Mouse (Mus musculus): Measurements from ENCODE around the gene Gm42669.

DNA sequence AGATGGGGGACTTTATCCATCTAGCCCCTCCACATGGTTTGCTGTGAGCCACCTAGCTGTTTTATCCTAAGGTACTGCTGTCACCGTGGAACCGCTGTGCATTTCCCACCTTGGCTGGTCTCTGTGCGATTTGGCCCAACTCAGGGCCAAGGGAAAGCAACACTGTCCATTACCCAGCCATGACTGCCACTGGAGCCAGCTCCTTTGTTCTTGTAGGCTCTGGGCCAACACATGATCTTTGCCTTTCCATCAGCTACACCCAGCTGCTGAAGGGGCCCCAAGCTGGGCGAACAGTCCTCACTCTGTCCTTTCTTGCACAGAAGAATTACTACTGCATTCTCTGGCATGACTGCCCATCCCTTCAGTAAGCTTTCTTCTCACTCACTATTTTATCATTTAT, 11.2 kb downstream of the Gm42669 start:
- no peak for TF ChIP-seq GATA1 (IDR thresholded peaks at IDR 0.05; ENCODE audit: low read depth, low read length)
- TF ChIP-seq NRF1 (IDR thresholded peaks at IDR 0.05; ENCODE audit: insufficient read depth, low read depth, low read length, poor library complexity, severe bottlenecking), result no peak
- no peak for TF ChIP-seq ZC3H11A (IDR thresholded peaks at IDR 0.05; ENCODE audit: low read depth, low read length)
